Mouse (Mus musculus): ENCODE data around the gene Celf2. TPM values are rescaled to one million over a fixed set of nuclear protein-coding genes. Genes with fewer than 3 reads are reported as not detected.
"Not testable (repeated sequence)": the region's sequence is repeated elsewhere in the genome, so short reads cannot be mapped to it uniquely, and the experiment has no call there.

Celf2 gene
- total RNA-seq, 2 experiments from 2014 or later: 478 to 500 TPM

DNA sequence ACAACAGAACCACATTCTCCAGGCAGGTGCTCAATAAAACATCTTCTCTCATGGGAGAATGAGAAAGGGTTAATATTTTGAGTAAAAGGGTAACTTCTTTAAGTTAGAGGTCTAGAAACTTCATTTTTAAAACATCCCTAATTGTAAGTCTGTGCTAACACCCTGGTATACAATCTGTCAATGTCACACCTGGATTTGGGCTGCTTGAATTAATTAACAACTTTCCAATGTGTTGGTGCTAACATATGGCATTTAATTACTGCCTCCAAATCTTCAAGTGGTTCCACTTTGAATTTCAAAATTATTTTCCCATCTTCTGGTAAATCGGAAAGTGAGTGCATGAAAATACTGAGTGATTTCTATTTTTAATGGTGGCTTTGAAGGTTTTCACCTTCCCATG, 890.9 kb downstream of the Celf2 start:
- DNase-seq (ENCODE audit: low spot score in 2 of 2): no peak
- intact Hi-C loops (cut with DNase I): no loop called here

DNA sequence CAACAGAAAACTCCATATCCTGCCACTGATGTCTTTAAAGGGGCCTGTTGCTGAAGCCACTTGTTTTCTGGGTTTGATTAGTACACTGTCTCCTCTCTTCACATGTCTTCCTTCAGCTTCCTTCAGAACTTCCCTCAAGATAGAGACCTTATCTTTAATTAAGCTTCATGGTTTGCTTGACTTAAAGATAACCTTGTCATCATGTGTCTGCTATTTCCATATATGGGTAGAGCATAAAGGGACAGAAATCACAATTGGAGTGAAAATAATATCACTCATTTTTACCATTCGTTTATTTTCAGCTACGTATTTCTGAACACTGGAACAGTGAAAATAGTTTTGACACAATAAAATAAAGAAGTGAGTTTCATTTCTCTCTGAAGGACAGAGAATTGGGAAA, 905.0 kb downstream of the Celf2 start:
- intact Hi-C loops (cut with DNase I): no loop called here
- no peak for DNase-seq (ENCODE audit: low spot score in 2 of 2)

GRCm38 (mm10) chr2:6603880-6604279, 905.5 kb downstream of the Celf2 start:
- intact Hi-C loops (cut with DNase I): no loop called here
- no peak for DNase-seq (ENCODE audit: low spot score in 2 of 2)

DNA sequence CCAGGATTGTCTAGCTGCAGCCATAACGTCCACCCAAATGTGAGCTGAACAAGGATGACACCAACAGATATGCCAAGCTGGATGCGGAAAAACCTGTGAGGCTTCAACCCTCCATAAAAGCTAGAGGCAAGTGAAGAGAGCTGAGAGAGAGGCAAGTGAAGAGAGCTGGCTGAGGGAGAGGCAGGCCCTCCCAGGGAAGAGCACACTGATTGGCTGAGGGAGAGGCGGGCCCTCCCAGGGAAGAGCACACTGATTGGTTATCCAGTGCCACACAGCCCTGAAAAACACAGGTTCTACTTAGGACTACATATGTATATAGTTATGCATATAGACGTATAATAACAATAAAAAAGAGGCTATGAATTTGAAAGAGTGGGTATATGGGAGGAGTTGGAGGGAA, 907.2 kb downstream of the Celf2 start:
- intact Hi-C loops (cut with DNase I): no loop called here
- DNase-seq (ENCODE audit: low spot score in 2 of 2): no peak

- DNase-seq (ENCODE audit: low spot score in 2 of 2): no peak
- intact Hi-C loops (cut with DNase I): no loop called here
These were observed 910.5 kb downstream of the Celf2 start for GRCm38 (mm10) chr2:6598879-6599167.

DNA sequence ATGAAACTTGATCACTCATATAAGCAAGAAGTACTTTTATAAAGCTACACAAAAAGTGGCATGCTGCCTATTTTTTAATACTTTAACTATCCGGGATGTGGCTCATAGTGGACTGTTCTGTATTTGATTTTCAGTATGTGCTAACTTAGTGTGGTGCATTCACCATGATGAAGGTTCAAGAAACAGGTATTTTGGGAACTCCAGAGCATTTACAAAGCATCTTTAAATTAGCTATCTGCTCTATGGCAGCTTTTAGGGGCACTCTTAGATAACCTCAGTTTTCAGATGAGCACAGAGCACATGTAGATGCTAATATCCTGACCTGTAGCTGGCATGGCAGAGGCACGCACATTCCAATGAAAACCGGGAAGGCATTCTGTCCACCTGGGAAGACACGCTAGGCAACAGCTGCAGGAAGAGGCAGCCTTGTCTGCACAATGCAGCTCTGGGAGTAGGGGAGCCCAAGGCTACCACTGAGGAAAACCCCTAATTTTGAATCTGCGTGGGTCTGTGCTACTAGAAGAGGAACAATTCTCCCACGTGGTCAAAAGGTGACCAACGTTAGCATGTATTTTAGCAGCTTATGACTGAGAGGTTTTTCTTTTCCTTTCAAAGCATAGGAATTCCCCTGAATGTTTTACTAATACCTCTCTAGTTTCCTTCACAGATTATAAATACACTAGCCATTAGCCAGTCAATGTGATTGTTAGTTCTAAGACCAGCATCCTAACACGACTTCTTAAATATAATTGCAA, 911.1 kb downstream of the Celf2 start:
- intact Hi-C loops (cut with DNase I): no loop called here
- no peak for DNase-seq (ENCODE audit: low spot score in 2 of 2)

- peak in 1 of 2 experiments; percentile 32 for DNase-seq (ENCODE audit: low spot score in 2 of 2)
- intact Hi-C loops (cut with DNase I): no loop called here
These were observed 914.6 kb downstream of the Celf2 start for GRCm38 (mm10) chr2:6594736-6595135.

GRCm38 (mm10) chr2:6594160-6594559, 915.2 kb downstream of the Celf2 start:
- peak in 1 of 2 experiments; percentile 28 for DNase-seq (ENCODE audit: low spot score in 2 of 2)
- intact Hi-C loops (cut with DNase I): no loop called here

DNA sequence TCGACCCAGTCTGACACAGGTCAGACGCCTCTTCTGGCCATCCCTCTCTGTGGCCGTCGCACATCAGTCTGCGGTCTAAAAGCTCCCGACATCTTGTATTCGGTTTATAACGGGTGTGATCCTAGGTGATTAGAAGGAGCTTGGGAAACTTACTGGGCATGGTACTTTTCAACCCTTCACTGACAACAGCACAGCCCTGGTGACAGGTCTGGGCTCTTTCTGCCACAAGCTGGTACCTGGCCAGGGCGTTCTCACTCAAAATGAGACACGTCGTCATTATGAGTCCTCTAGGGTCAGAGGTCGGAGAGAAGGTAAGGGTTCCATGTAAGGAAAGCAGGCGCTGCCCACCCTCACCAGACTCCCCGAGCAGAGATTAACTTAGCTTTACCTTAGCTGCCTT, 915.6 kb downstream of the Celf2 start:
- intact Hi-C loops (cut with DNase I): no loop called here
- no peak for DNase-seq (ENCODE audit: low spot score in 2 of 2)

GRCm38 (mm10) chr2:6586122-6586681, 923.2 kb downstream of the Celf2 start:
- no peak for DNase-seq (ENCODE audit: low spot score in 2 of 2)
- intact Hi-C loops (cut with DNase I): no loop called here

DNA sequence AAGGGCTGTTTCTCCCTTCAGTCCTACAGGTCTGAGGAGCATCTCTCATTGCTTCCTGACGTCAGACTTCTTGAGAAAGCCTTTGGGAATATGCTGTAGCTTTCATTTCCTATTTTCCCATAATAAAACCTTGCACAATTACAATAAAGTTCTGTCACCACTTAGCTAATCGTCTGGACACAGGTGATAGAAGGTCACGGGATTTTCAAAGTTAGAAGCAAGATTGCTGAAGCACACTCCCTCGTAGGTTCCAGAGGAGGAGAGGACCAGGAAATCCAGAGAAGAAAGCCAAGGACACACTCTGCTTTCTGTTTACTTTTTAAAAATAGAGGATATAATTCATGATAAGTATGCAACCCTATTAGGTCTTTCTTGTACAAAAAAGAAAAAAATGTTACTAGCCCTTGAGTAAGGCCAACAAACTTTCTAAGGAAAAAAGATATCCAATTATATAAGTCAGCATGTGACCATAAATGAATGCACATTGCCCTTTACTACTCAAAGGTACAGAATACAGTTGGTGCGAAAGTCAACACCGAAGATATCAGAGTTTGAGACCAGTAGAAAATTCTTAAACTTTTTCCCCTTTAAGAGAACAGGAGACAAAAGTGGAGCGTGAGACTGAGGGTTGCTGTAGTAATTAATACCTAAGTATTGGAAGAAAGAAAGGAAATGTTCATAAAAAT, 924.2 kb downstream of the Celf2 start:
- DNase-seq (ENCODE audit: low spot score in 2 of 2): no peak
- intact Hi-C loops (cut with DNase I): no loop called here

DNA sequence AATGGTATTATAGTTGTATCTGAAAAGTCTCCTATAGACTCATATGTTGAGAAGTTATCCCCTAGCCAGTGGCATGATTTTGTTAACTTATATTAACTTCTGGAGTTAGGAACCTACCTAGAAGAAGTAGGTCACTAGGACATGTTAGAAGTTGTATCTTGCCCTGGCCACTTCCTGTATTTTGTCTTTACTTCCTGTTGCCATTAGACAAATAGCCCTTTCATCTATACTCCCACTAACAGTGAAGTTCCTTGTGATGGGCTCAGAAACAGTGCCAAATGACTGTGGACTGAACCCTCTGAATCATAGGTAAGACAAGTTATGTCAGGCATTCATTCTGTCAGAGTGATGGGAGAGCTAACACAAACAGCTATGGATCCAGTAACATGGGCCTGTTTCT, 926.7 kb downstream of the Celf2 start:
- intact Hi-C loops (cut with DNase I): no loop called here
- no peak for DNase-seq (ENCODE audit: low spot score in 2 of 2)

DNA sequence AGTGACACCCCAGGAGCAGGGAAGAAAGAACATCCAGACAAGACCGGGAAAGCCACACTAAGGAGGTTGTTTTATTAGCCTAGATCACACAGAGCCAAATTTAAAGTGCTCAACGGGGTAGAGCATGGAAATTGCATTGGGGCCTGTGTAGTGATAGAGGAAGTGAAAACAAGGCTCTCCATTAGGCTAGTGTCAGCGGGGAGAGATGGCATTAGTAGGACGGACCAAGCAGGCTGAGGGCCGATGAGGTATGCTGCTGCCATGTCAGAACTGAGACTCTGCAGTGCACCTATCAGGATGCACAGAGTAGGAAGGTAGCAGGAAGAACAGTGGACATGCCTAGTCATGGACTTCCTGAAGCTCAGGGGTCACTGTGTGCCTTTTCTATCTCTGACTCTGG, 929.3 kb downstream of the Celf2 start:
- no peak for DNase-seq (ENCODE audit: low spot score in 2 of 2)
- intact Hi-C loops (cut with DNase I): no loop called here

GRCm38 (mm10) chr2:6575316-6575715, 934.0 kb downstream of the Celf2 start:
- intact Hi-C loops (cut with DNase I); DNase-seq (ENCODE audit: low spot score in 2 of 2): not testable (repeated sequence)

DNA sequence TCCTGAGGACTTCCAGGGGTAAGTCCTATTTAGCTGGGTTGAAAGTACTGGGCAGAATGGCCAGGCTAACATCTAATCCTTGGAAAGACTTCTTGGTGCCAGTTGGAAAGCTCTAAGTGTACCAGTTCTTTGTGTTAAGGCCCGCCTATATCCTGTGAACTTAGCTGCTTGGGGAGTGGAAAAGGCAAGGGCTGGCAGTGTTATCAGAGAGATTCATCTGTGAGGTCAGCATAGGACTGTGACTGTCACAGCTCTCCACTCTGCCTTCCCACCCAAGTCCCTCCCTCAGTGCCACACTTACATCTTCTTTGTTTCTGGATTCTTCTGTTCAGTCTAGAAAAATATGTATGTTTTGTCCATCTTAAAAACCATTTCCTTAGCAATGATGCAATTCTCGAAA, 935.7 kb downstream of the Celf2 start:
- intact Hi-C loops (cut with DNase I): no loop called here

GRCm38 (mm10) chr2:6572976-6573375, 936.4 kb downstream of the Celf2 start:
- DNase-seq (ENCODE audit: low spot score in 2 of 2): no peak
- intact Hi-C loops (cut with DNase I): no loop called here

More for the DNA sequence above, 935.7 kb downstream of the Celf2 start:
- no peak for DNase-seq (ENCODE audit: low spot score in 2 of 2)

- peak in 1 of 2 experiments; percentile 48 for DNase-seq (ENCODE audit: low spot score in 2 of 2)
- intact Hi-C loops (cut with DNase I): no loop called here
These were observed 940.3 kb downstream of the Celf2 start for GRCm38 (mm10) chr2:6569040-6569542.

- no peak for DNase-seq (ENCODE audit: low spot score in 2 of 2)
- intact Hi-C loops (cut with DNase I): no loop called here
These were observed 944.2 kb downstream of the Celf2 start for GRCm38 (mm10) chr2:6565175-6565574.

- intact Hi-C loops (cut with DNase I): no loop called here
- no peak for DNase-seq (ENCODE audit: low spot score in 2 of 2)
These were observed 948.0 kb downstream of the Celf2 start for GRCm38 (mm10) chr2:6561337-6561736.

DNA sequence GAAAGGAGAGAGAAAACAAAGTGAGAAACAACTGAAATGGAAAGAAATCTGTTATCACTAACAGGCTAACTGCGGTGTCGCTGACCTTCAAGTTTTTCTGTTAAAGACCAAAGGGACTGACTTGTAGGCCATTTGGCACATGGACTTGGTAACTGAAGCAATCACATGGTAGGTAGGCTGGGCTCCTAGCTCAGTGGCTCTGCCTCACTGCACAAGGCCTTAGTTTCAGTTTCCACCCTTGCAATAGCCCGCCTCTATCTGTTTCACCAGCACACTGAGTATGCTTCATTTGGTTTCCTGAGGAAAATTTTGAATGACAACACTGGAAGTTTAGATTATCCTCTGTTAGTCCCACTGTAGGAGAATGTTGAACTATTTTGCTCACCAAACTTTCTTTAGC, 948.6 kb downstream of the Celf2 start:
- DNase-seq (ENCODE audit: low spot score in 2 of 2): no peak
- intact Hi-C loops (cut with DNase I): no loop called here

DNA sequence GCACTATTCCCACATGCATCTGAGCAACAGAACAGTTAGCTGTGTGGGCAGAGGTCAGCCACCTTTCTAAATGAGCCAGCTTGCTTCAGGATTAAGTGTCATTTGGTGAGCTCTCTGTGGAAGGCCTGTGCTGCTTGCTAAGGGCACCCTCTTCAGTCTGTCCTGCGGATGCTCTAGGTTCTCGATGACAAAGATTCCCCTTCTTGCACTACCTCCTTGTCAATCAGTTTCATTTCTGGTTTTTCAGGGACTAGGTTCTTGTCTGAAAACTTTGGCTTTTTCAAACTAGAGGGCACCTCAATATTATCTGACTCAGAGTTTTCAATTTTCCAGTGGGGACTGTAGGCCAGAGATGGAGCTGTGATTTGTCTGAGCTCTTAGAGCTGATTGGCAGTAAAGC, 949.8 kb downstream of the Celf2 start:
- no peak for DNase-seq (ENCODE audit: low spot score in 2 of 2)
- intact Hi-C loops (cut with DNase I): no loop called here
